Mouse (Mus musculus): ENCODE results near the gene Tcf19. TPM values are rescaled to one million over a fixed set of nuclear protein-coding genes. Genes with fewer than 3 reads are reported as not detected.
"Not testable (repeated sequence)": the region's sequence is repeated elsewhere in the genome, so short reads cannot be mapped to it uniquely, and the experiment has no call there.

Gene Tcf19
- polyA plus RNA-seq, 1 experiment from 2014 or later: 32.7 TPM

DNA sequence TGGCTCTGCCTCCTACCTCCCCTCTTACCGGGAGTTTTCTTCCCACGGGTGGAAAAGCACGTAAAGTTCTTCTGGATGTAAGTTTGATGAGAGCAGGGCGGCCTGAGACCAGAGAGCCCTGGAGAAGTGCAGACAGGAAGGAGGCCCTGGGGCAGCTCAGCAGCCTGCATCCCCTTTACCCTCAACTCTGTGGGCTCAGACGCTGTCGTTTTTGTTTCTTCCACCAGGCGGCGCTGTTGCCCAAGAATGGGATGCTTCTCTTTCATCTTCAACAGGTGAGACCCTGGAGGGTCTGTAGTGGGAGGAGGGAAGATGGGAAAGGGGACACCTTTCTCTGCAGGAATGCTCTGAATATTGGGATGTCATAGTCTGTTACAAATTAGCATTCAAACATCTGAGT is 51.0 kb downstream of the Tcf19 start:
- H3K27ac ChIP-seq (replicated peaks); H3K4me1 ChIP-seq (replicated peaks; ENCODE audit: control insufficient read depth, insufficient read depth); H3K4me3 ChIP-seq (ENCODE audit: low read depth, low read length); H3K27me3 ChIP-seq (ENCODE audit: control insufficient read depth, insufficient read depth, low read length); ATAC-seq (ENCODE audit: low FRiP score, low TSS enrichment); H3K9me3 ChIP-seq (ENCODE audit: control insufficient read depth, low read length); H3K36me3 ChIP-seq (ENCODE audit: control insufficient read depth, insufficient read depth, low read length); H3K4me2 ChIP-seq (replicated peaks; ENCODE audit: low read depth); H3K9ac ChIP-seq (ENCODE audit: low read length): not testable (repeated sequence)
- TF ChIP-seq CTCF (IDR thresholded peaks at IDR 0.05; ENCODE audit: low read depth): peak; percentile 80
- 8% methylated on average over 8 of the region's 8 CpGs for WGBS
- DNase-seq (ENCODE audit: low spot score): peak; percentile 34

Other genes starting within 250 kb of the Tcf19 start
- not detected in 2 replicates for gene H2-Q1, start 196.4 kb downstream of the Tcf19 start, polyA plus RNA-seq (2015; fragmentation: Nextera tagmentation; extraction: Ambion mirVana)
- gene H2-Q2, start 174.6 kb downstream of the Tcf19 start, polyA plus RNA-seq (2015; fragmentation: Nextera tagmentation; extraction: Ambion mirVana): 1.2 and 1.6 TPM in 2 replicates
- gene H2-Q4, start 137.2 kb downstream of the Tcf19 start, polyA plus RNA-seq (2015; fragmentation: Nextera tagmentation; extraction: Ambion mirVana): 2.7 and 3.3 TPM in 2 replicates
- 0.22 and 0.35 TPM in 2 replicates for gene H2-Q6, start 92.0 kb downstream of the Tcf19 start, polyA plus RNA-seq (2015; fragmentation: Nextera tagmentation; extraction: Ambion mirVana)
- 0.96 and 1.2 TPM in 2 replicates for gene H2-Q7, start 77.7 kb downstream of the Tcf19 start, polyA plus RNA-seq (2015; fragmentation: Nextera tagmentation; extraction: Ambion mirVana)
- gene H2-Q10, start 46.7 kb downstream of the Tcf19 start, polyA plus RNA-seq (2015; fragmentation: Nextera tagmentation; extraction: Ambion mirVana): 0.99 and 1.4 TPM in 2 replicates
- gene Pou5f1, start 10.8 kb downstream of the Tcf19 start, polyA plus RNA-seq (2015; fragmentation: Nextera tagmentation; extraction: Ambion mirVana): not detected in 2 replicates
- gene Cchcr1, start 276 bp upstream of the Tcf19 start, polyA plus RNA-seq (2015; fragmentation: Nextera tagmentation; extraction: Ambion mirVana): 7.1 and 7.4 TPM in 2 replicates
- gene Psors1c2, start 16.4 kb upstream of the Tcf19 start, polyA plus RNA-seq (2015; fragmentation: Nextera tagmentation; extraction: Ambion mirVana): 66.1 and 66.8 TPM in 2 replicates
- 106 and 139 TPM in 2 replicates for gene Cdsn, start 35.3 kb upstream of the Tcf19 start, polyA plus RNA-seq (2015; fragmentation: Nextera tagmentation; extraction: Ambion mirVana)
- 234 and 311 TPM in 2 replicates for gene 2300002M23Rik, start 50.6 kb upstream of the Tcf19 start, polyA plus RNA-seq (2015; fragmentation: Nextera tagmentation; extraction: Ambion mirVana)
- 7.6 and 8.6 TPM in 2 replicates for gene Sfta2, start 84.7 kb upstream of the Tcf19 start, polyA plus RNA-seq (2015; fragmentation: Nextera tagmentation; extraction: Ambion mirVana)
- 2.6 and 3.9 TPM in 2 replicates for gene Gm9573, start 109.8 kb upstream of the Tcf19 start, polyA plus RNA-seq (2015; fragmentation: Nextera tagmentation; extraction: Ambion mirVana)
- gene Mucl3, start 126.9 kb upstream of the Tcf19 start, polyA plus RNA-seq (2015; fragmentation: Nextera tagmentation; extraction: Ambion mirVana): 768 and 930 TPM in 2 replicates
- gene Vars2, start 150.8 kb upstream of the Tcf19 start, polyA plus RNA-seq (2015; fragmentation: Nextera tagmentation; extraction: Ambion mirVana): 10.3 and 10.6 TPM in 2 replicates
- gene Gtf2h4, start 156.9 kb upstream of the Tcf19 start, polyA plus RNA-seq (2015; fragmentation: Nextera tagmentation; extraction: Ambion mirVana): 20.7 and 20.8 TPM in 2 replicates
- 50.8 TPM in 2 replicates for gene Ddr1, start 187.8 kb upstream of the Tcf19 start, polyA plus RNA-seq (2015; fragmentation: Nextera tagmentation; extraction: Ambion mirVana)

All from stomach, postnatal 0 days (tissue).